Mouse (Mus musculus): ENCODE measurements around the gene Cpne8.

Gene Cpne8

DNA sequence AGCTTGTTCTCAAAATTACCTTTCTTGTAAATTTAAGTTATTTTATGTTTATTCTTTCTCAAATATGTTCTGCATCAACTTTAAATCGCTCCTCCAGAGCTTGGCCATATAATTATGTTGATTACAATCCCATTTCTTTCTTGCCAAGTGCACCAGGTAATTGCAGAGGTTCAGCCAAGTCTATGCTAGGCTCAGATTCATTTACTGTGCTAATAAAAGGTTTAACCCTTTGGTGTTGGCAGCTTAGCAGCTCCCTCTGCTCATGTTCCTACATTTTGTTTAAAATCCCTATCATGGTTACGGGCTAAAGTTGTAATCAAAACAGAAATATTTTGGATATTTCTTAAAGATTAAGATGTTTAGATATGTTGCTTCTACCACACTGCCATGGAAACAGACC is 216.0 kb downstream of the Cpne8 start:
- no peak for DNase-seq (ENCODE audit: low spot score)

GRCm38 (mm10) chr15:90446076-90446475 is 233.2 kb downstream of the Cpne8 start:
- DNase-seq (ENCODE audit: low spot score) = no peak

Data from ovary, postnatal 10 days (tissue).